Mouse (Mus musculus) cerebellum, postnatal 25 days (tissue): ENCODE measurements around the gene Rab8b.
"Not testable (repeated sequence)": the region's sequence is repeated elsewhere in the genome, so short reads cannot be mapped to it uniquely, and the experiment has no call there.

ENCODE experiments used
- DNase-seq, 2 experiments: peaks; one replicate each; pipeline ENCODE4 v3.0.0; 2021; ENCODE audit warnings: mixed read lengths in 2 of 2

Gene Rab8b

GRCm38 (mm10) chr9:66886818-66887217, 32.7 kb downstream of the Rab8b start:
- no peak for DNase-seq

GRCm38 (mm10) chr9:66886366-66886765, 33.1 kb downstream of the Rab8b start:
- DNase-seq = no peak

GRCm38 (mm10) chr9:66884609-66885008, 34.9 kb downstream of the Rab8b start:
- DNase-seq = no peak

GRCm38 (mm10) chr9:66883500-66883899, 36.0 kb downstream of the Rab8b start:
- no peak for DNase-seq

- DNase-seq = no peak
Measured at GRCm38 (mm10) chr9:66882406-66882821, 37.1 kb downstream of the Rab8b start.

- DNase-seq = no peak
Measured at GRCm38 (mm10) chr9:66881858-66882257, 37.6 kb downstream of the Rab8b start.

- DNase-seq = no peak
Measured at GRCm38 (mm10) chr9:66880752-66881151, 38.7 kb downstream of the Rab8b start.

- DNase-seq = no peak
Measured at GRCm38 (mm10) chr9:66879486-66879885, 40.0 kb downstream of the Rab8b start.

GRCm38 (mm10) chr9:66878899-66879298, 40.6 kb downstream of the Rab8b start:
- no peak for DNase-seq

GRCm38 (mm10) chr9:66876577-66876976, 42.9 kb downstream of the Rab8b start:
- DNase-seq = no peak

GRCm38 (mm10) chr9:66874297-66874696, 45.2 kb downstream of the Rab8b start:
- DNase-seq = no peak

- no peak for DNase-seq
Measured at GRCm38 (mm10) chr9:66873531-66873930, 46.0 kb downstream of the Rab8b start.

GRCm38 (mm10) chr9:66873009-66873408, 46.5 kb downstream of the Rab8b start:
- not testable (repeated sequence) for DNase-seq

GRCm38 (mm10) chr9:66872015-66872727, 47.3 kb downstream of the Rab8b start:
- DNase-seq = peak in 1 of 2 experiments; percentile 23

- no peak for DNase-seq
Measured at GRCm38 (mm10) chr9:66864708-66865107, 54.8 kb downstream of the Rab8b start.

GRCm38 (mm10) chr9:66863456-66863855, 56.0 kb downstream of the Rab8b start:
- no peak for DNase-seq

- DNase-seq = no peak
Measured at GRCm38 (mm10) chr9:66862202-66862601, 57.3 kb downstream of the Rab8b start.

GRCm38 (mm10) chr9:66861104-66861767, 58.3 kb downstream of the Rab8b start:
- DNase-seq = no peak

- DNase-seq = no peak
Measured at GRCm38 (mm10) chr9:66859523-66859922, 60.0 kb downstream of the Rab8b start.

GRCm38 (mm10) chr9:66855865-66856264, 63.6 kb downstream of the Rab8b start:
- no peak for DNase-seq

GRCm38 (mm10) chr9:66852592-66852991, 66.9 kb downstream of the Rab8b start:
- DNase-seq = no peak

GRCm38 (mm10) chr9:66850966-66851365, 68.5 kb downstream of the Rab8b start:
- DNase-seq = no peak

- DNase-seq = no peak
Measured at GRCm38 (mm10) chr9:66846822-66847221, 72.7 kb downstream of the Rab8b start.

GRCm38 (mm10) chr9:66835097-66835480, 84.4 kb downstream of the Rab8b start:
- no peak for DNase-seq
